Mouse (Mus musculus): ENCODE measurements around the gene Eln. TPM values are rescaled to one million over a fixed set of nuclear protein-coding genes. Genes with fewer than 3 reads are reported as not detected.

Gene Eln
- polyA plus RNA-seq, 1 experiment from 2014 or later = 86.7 TPM

GRCm38 (mm10) chr5:134695539-134695938 lies 51.6 kb downstream of the Eln start:
- Histone ChIP-seq H3K27ac (no peak overlapping the region), H3K4me3 (replicated peaks) (no peak overlapping the region), H3K9ac (no peak overlapping the region), H3K4me1 (replicated peaks) (no peaks in the 10 kb centered on the region), H3K9me3 (no peaks in the 10 kb centered on the region), H3K27me3 (replicated peaks) (no peaks in the 10 kb centered on the region), H3K4me2 (replicated peaks) (no peak overlapping the region), H3K36me3 (no peaks in the 10 kb centered on the region)
- 45% methylated on average over 2 of the region's 2 CpGs for WGBS
- no peak for ATAC-seq

GRCm38 (mm10) chr5:134695082-134695481 lies 52.0 kb downstream of the Eln start:
- H3K9me3 ChIP-seq = no peaks in the 10 kb centered on the region
- no peak overlapping the region for H3K4me2 ChIP-seq (replicated peaks)
- no peaks in the 10 kb centered on the region for H3K36me3 ChIP-seq
- no peaks in the 10 kb centered on the region for H3K27me3 ChIP-seq (replicated peaks)
- H3K9ac ChIP-seq = no peak overlapping the region
- ATAC-seq = no peak
- H3K27ac ChIP-seq = no peak overlapping the region
- H3K4me1 ChIP-seq (replicated peaks) = no peaks in the 10 kb centered on the region
- no peak overlapping the region for H3K4me3 ChIP-seq (replicated peaks)
- WGBS = 14% methylated on average over 2 of the region's 2 CpGs

- H3K27ac ChIP-seq = no peak overlapping the region
- no peaks in the 10 kb centered on the region for H3K9me3 ChIP-seq
- H3K27me3 ChIP-seq (replicated peaks) = no peaks in the 10 kb centered on the region
- no peak for ATAC-seq
- 85% methylated on average over 1 of the region's 1 CpGs for WGBS
- no peak overlapping the region for H3K4me2 ChIP-seq (replicated peaks)
- H3K4me3 ChIP-seq (replicated peaks) = no peak overlapping the region
- H3K9ac ChIP-seq = no peak overlapping the region
- H3K36me3 ChIP-seq = no peaks in the 10 kb centered on the region
- H3K4me1 ChIP-seq (replicated peaks) = peaks cover 8% of the 10 kb centered on the region; the same call in 1 of the 2 replicates
Measured at GRCm38 (mm10) chr5:134692704-134693103, 54.4 kb downstream of the Eln start.

DNA sequence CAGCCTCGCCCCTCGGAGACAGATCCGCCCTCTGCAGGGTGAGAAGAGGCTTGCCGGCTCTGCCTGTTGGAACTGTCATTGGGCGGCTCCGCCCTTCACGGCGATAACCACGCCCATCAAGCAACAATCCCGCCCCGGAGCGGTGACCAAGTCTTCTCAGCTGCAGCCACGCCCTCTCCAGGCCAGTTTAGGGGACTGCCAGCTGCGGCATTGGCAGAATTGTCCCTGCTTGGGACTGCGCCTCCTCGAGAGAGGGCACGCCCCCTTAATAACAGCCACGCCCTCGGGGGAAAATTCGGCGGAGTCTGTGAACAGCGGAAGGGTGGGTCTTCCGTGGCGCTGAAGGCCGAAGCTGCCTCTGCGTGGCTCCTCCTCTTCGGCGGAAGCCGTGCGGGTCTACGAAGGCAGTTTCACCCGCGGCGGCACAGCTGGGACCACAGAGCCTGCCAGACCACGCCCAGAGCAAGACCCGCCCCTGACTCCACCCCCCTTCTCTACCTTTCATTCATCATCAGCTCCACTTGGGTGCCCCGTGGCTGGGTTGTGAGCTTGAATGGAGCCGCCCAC lies 58.3 kb downstream of the Eln start:
- no peaks in the 10 kb centered on the region for H3K36me3 ChIP-seq
- peak overlapping the region; percentile 34; the same call in 1 of the 2 replicates for H3K9ac ChIP-seq
- H3K27me3 ChIP-seq (replicated peaks) = no peaks in the 10 kb centered on the region
- WGBS = under 1% methylated on average over 38 of the region's 38 CpGs
- peaks cover 9% of the 10 kb centered on the region; the same call in 1 of the 2 replicates for H3K4me1 ChIP-seq (replicated peaks)
- ATAC-seq = peak; percentile 98
- no peaks in the 10 kb centered on the region for H3K9me3 ChIP-seq
- peak overlapping the region; percentile 96 for H3K4me2 ChIP-seq (replicated peaks)
- H3K4me3 ChIP-seq (replicated peaks) = peak overlapping the region; percentile 83
- H3K27ac ChIP-seq = peak overlapping the region; percentile 78

DNA sequence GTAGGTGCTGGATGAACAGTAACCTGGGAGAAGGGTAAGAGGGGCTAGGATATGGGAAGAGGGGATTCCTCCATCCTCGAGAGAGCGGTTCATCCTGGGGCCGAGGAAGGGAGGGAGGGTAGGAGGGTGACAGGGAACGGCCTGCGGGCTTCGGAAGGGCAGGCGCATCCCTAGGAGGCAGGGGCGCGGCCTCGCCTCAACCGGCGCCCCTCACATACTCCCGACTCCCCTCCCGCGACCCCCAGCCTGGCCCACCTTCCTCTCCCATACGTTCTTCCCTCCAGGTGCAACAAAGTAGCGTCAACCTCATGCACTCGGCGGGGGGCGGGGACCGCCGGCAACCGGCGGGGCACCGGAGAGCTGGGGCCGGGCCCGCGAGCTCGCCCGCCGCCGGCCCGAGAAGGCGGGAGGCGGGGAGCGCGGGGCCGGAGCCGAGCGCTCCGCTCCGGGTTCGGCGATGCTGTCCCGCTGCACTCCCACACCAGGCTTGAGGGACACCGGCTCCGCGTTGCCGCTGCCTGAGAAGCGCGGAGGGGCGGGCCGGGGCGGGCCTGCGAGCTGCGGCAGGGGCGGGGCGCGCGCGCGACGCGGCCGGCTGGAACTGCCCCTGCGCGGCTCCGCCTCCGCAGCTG lies 58.9 kb downstream of the Eln start, which contains the start of gene Limk1:
Limk1 (minus strand) TSS at position 513 of the 632 bp plus-strand sequence.
- peak; percentile 19; the same call in 1 of the 2 replicates for ATAC-seq
- H3K4me3 ChIP-seq (replicated peaks) = peak within 1 kb of the TSS; percentile 83
- H3K9ac ChIP-seq = peak within 1 kb of the TSS; percentile 70
- H3K27me3 ChIP-seq (replicated peaks) = no peaks in the 10 kb centered on the region
- no peaks in the 10 kb centered on the region for H3K9me3 ChIP-seq
- peaks cover 9% of the 10 kb centered on the region; the same call in 1 of the 2 replicates for H3K4me1 ChIP-seq (replicated peaks)
- peak within 1 kb of the TSS; percentile 78 for H3K27ac ChIP-seq
- WGBS = under 1% methylated on average over 56 of the region's 69 CpGs
- H3K4me2 ChIP-seq (replicated peaks) = peak within 1 kb of the TSS; percentile 96
- H3K36me3 ChIP-seq = no peaks in the 10 kb centered on the region

GRCm38 (mm10) chr5:134687187-134687586 lies 59.9 kb downstream of the Eln start:
- Histone ChIP-seq H3K4me3 (replicated peaks) (0 out of 2 replicates have a peak overlapping the region, but pooled peaks have one; percentile 83), H3K27me3 (replicated peaks) (no peaks in the 10 kb centered on the region), H3K9ac (peak overlapping the region; percentile 70; the same call in 1 of the 2 replicates), H3K27ac (no peak overlapping the region), H3K4me2 (replicated peaks) (peak overlapping the region; percentile 96), H3K4me1 (replicated peaks) (peaks cover 9% of the 10 kb centered on the region; the same call in 1 of the 2 replicates), H3K36me3 (no peaks in the 10 kb centered on the region), H3K9me3 (no peaks in the 10 kb centered on the region)
- no peak for ATAC-seq
- WGBS = 91% methylated on average over 1 of the region's 1 CpGs

GRCm38 (mm10) chr5:134686541-134686940 lies 60.6 kb downstream of the Eln start:
- Histone ChIP-seq H3K36me3 (no peaks in the 10 kb centered on the region), H3K4me2 (replicated peaks) (no peak overlapping the region), H3K9me3 (no peaks in the 10 kb centered on the region), H3K4me3 (replicated peaks) (no peak overlapping the region), H3K4me1 (replicated peaks) (peaks cover 9% of the 10 kb centered on the region; the same call in 1 of the 2 replicates), H3K27ac (no peak overlapping the region), H3K27me3 (replicated peaks) (no peaks in the 10 kb centered on the region), H3K9ac (no peak overlapping the region)
- ATAC-seq = no peak
- 90% methylated on average over 6 of the region's 6 CpGs for WGBS

- H3K4me1 ChIP-seq (replicated peaks) = peaks cover 26% of the 10 kb centered on the region
- no peak overlapping the region for H3K4me3 ChIP-seq (replicated peaks)
- no peak overlapping the region for H3K27ac ChIP-seq
- no peak overlapping the region for H3K4me2 ChIP-seq (replicated peaks)
- no peaks in the 10 kb centered on the region for H3K36me3 ChIP-seq
- H3K27me3 ChIP-seq (replicated peaks) = no peaks in the 10 kb centered on the region
- H3K9me3 ChIP-seq = no peaks in the 10 kb centered on the region
- no peak for ATAC-seq
- no peak overlapping the region for H3K9ac ChIP-seq
- 88% methylated on average over 2 of the region's 2 CpGs for WGBS
Measured at GRCm38 (mm10) chr5:134684398-134684797, 62.7 kb downstream of the Eln start.

DNA sequence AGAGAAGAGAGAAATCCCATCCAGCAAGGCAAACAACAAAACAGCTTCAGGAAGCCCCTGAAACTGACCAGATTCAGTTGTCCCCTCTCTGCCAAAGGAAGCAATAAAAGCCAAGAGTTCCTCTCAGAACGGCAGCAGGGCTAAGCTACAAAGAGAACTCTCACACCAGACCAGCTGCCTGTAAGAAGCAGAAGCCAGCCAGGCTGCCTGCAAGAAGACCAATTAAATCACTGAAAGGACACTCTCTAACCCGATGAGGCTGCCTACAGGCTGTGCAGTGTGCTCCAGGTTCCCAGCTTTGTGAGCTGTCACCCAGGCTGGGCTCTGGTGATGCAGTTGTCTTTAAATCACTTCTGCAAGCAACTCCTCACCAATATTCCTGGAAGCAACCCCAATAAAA lies 63.3 kb downstream of the Eln start:
- no peak overlapping the region for H3K9ac ChIP-seq
- H3K4me3 ChIP-seq (replicated peaks) = no peak overlapping the region
- peaks cover 28% of the 10 kb centered on the region for H3K4me1 ChIP-seq (replicated peaks)
- H3K27me3 ChIP-seq (replicated peaks) = no peaks in the 10 kb centered on the region
- H3K9me3 ChIP-seq = no peaks in the 10 kb centered on the region
- no peaks in the 10 kb centered on the region for H3K36me3 ChIP-seq
- 61% methylated on average over 2 of the region's 2 CpGs for WGBS
- ATAC-seq = no peak
- H3K4me2 ChIP-seq (replicated peaks) = no peak overlapping the region
- no peak overlapping the region for H3K27ac ChIP-seq

DNA sequence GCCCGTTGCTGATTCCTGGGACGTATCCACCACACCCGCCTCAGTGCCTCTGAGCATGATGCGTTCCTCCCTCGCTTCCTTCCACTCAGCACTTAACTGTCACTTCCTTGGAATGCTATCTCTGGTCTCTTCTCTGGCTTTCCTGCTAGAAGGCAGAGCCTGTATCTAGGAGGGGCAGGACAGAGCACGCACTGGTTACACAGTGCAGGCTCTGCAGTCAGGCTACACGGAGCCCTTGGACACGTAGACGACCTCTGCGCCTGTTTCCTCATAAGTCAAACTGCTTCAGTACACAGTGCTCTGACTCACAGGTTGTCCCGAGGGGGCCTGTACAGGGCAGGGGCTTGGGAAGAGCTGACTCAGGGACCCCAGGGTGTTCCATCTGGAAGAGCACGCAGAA lies 66.9 kb downstream of the Eln start:
- H3K4me1 ChIP-seq (replicated peaks) = peaks cover 42% of the 10 kb centered on the region
- H3K9ac ChIP-seq = peak overlapping the region; percentile 12; the same call in 1 of the 2 replicates
- WGBS = 26% methylated on average over 12 of the region's 12 CpGs
- no peaks in the 10 kb centered on the region for H3K27me3 ChIP-seq (replicated peaks)
- H3K4me2 ChIP-seq (replicated peaks) = 0 out of 2 replicates have a peak overlapping the region, but pooled peaks have one; percentile 14
- H3K36me3 ChIP-seq = no peaks in the 10 kb centered on the region
- no peaks in the 10 kb centered on the region for H3K9me3 ChIP-seq
- ATAC-seq = peak; percentile 26
- H3K27ac ChIP-seq = peak overlapping the region; percentile 14; the same call in 1 of the 2 replicates
- H3K4me3 ChIP-seq (replicated peaks) = no peak overlapping the region

GRCm38 (mm10) chr5:134678827-134679546 lies 68.1 kb downstream of the Eln start:
- Histone ChIP-seq H3K4me2 (replicated peaks) (no peak overlapping the region), H3K36me3 (no peaks in the 10 kb centered on the region), H3K27ac (peak overlapping the region; percentile 59; the same call in 1 of the 2 replicates), H3K27me3 (replicated peaks) (no peaks in the 10 kb centered on the region), H3K9ac (0 out of 2 replicates have a peak overlapping the region, but pooled peaks have one; percentile 9), H3K9me3 (no peaks in the 10 kb centered on the region), H3K4me1 (replicated peaks) (peaks cover 42% of the 10 kb centered on the region), H3K4me3 (replicated peaks) (no peak overlapping the region)
- no peak for ATAC-seq
- WGBS = 53% methylated on average over 8 of the region's 8 CpGs

- Histone ChIP-seq H3K27me3 (replicated peaks) (no peaks in the 10 kb centered on the region), H3K27ac (no peak overlapping the region), H3K4me1 (replicated peaks) (peaks cover 42% of the 10 kb centered on the region), H3K4me2 (replicated peaks) (no peak overlapping the region; the same call in 1 of the 2 replicates), H3K9ac (no peak overlapping the region), H3K36me3 (no peaks in the 10 kb centered on the region), H3K4me3 (replicated peaks) (no peak overlapping the region), H3K9me3 (no peaks in the 10 kb centered on the region)
- ATAC-seq = no peak
- 85% methylated on average over 3 of the region's 3 CpGs for WGBS
Measured at GRCm38 (mm10) chr5:134678031-134678430, 69.1 kb downstream of the Eln start.

All from intestine, embryonic 15.5 days (tissue).